Mouse (Mus musculus) lung, postnatal 0 days (tissue): ENCODE measurements around the gene Abl1.

Experiments
- CTCF ChIP-seq: IDR thresholded peaks from 2 replicates; pipeline ENCODE4 v1.5.1; 2016; ENCODE audit warnings: antibody characterized with exemption, mild to moderate bottlenecking
- EP300 ChIP-seq: IDR thresholded peaks from 2 replicates; pipeline ENCODE4 v1.6.1; 2016; ENCODE audit warnings: antibody characterized with exemption, mild to moderate bottlenecking, control low read depth

DNA sequence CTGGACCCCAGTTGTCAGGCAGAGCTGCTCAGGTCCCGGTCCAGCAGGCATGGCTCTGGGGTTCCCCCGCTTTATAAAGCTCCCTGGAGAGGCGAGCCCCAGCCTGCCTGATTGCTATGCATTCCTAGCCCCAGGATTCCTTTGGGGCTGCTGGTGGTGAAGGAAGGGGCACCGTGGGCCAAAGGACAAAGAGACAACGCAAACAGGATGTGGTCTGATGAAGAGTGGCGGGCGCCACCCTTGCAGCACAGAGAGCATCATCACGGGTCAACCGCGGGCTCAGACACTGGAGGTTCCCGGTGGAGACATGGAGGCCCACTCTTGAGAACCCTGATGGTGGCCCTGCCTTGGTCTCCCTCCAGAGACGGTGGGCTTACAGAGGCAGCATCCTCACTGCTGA, 122.3 kb downstream of the Abl1 start, which contains the start of gene Qrfp:
- no peak for TF ChIP-seq CTCF
- TF ChIP-seq EP300, result no peak
